Mouse (Mus musculus): ENCODE measurements at regions not wholly inside any gene's neighbourhood (a gene's known extent, or its start where the extent isn't known, plus 50 kb on each side); places are given as distances from the start of the nearest gene placed in this dataset.

- TF ChIP-seq CTCF (IDR thresholded peaks at IDR 0.05; ENCODE audit: low read depth, low read length) (no peak), POLR2A (IDR thresholded peaks at IDR 0.05; ENCODE audit: extremely low read depth, insufficient read depth, low read length) (no peak)
These were observed 218.1 kb downstream of the Dhx35 start for GRCm38 (mm10) chr2:159012725-159013124.
